Mouse (Mus musculus): ENCODE measurements around the gene Qpctl.
"Not testable (repeated sequence)": the region's sequence is repeated elsewhere in the genome, so short reads cannot be mapped to it uniquely, and the experiment has no call there.

Qpctl gene

GRCm38 (mm10) chr7:19163752-19164151 is 14.7 kb upstream of the Qpctl start:
- no peak for DNase-seq (ENCODE audit: low spot score in 2 of 2)

GRCm38 (mm10) chr7:19162928-19163327 is 13.8 kb upstream of the Qpctl start:
- DNase-seq (ENCODE audit: low spot score in 2 of 2): no peak

GRCm38 (mm10) chr7:19160115-19160514 is 11.0 kb upstream of the Qpctl start:
- no peak for DNase-seq (ENCODE audit: low spot score in 2 of 2)

- DNase-seq (ENCODE audit: low spot score in 2 of 2): no peak
Measured at GRCm38 (mm10) chr7:19159411-19159810, 10.3 kb upstream of the Qpctl start.

- DNase-seq (ENCODE audit: low spot score in 2 of 2): no peak
Measured at GRCm38 (mm10) chr7:19158601-19159000, 9.5 kb upstream of the Qpctl start.

- peak; percentile 92 to 98 for DNase-seq (ENCODE audit: low spot score in 2 of 2)
Measured at GRCm38 (mm10) chr7:19157160-19157800, 8.2 kb upstream of the Qpctl start.

GRCm38 (mm10) chr7:19155825-19156475 is 6.9 kb upstream of the Qpctl start:
- no peak for DNase-seq (ENCODE audit: low spot score in 2 of 2)

- no peak for DNase-seq (ENCODE audit: low spot score in 2 of 2)
Measured at GRCm38 (mm10) chr7:19154796-19155195, 5.7 kb upstream of the Qpctl start.

GRCm38 (mm10) chr7:19151121-19151520 is 2.0 kb upstream of the Qpctl start:
- DNase-seq (ENCODE audit: low spot score in 2 of 2): not testable (repeated sequence)

- DNase-seq (ENCODE audit: low spot score in 2 of 2): peak; percentile 96 to 99
Measured at GRCm38 (mm10) chr7:19149626-19150025, 535 bp upstream of the Qpctl start, which contains the start of gene Snrpd2. Snrpd2 (plus strand) TSS chr7:19149722.

GRCm38 (mm10) chr7:19148180-19148874 is 764 bp downstream of the Qpctl start:
- no peak for DNase-seq (ENCODE audit: low spot score in 2 of 2)

- no peak for DNase-seq (ENCODE audit: low spot score in 2 of 2)
Measured at GRCm38 (mm10) chr7:19147497-19148045, 1.5 kb downstream of the Qpctl start.

GRCm38 (mm10) chr7:19146793-19147192 is 2.3 kb downstream of the Qpctl start:
- no peak for DNase-seq (ENCODE audit: low spot score in 2 of 2)

GRCm38 (mm10) chr7:19137380-19137779 is 11.7 kb downstream of the Qpctl start:
- DNase-seq (ENCODE audit: low spot score in 2 of 2): peak; percentile 57 to 78

GRCm38 (mm10) chr7:19136673-19137334 is 12.3 kb downstream of the Qpctl start:
- no peak for DNase-seq (ENCODE audit: low spot score in 2 of 2)

GRCm38 (mm10) chr7:19136168-19136567 is 12.9 kb downstream of the Qpctl start:
- no peak for DNase-seq (ENCODE audit: low spot score in 2 of 2)

- peak; percentile 90 to 95 for DNase-seq (ENCODE audit: low spot score in 2 of 2)
Measured at GRCm38 (mm10) chr7:19131324-19131848, 17.7 kb downstream of the Qpctl start.

GRCm38 (mm10) chr7:19130657-19131056 is 18.4 kb downstream of the Qpctl start:
- DNase-seq (ENCODE audit: low spot score in 2 of 2): no peak

GRCm38 (mm10) chr7:19129396-19129795 is 19.7 kb downstream of the Qpctl start:
- no peak for DNase-seq (ENCODE audit: low spot score in 2 of 2)

- no peak for DNase-seq (ENCODE audit: low spot score in 2 of 2)
Measured at GRCm38 (mm10) chr7:19127744-19128143, 21.3 kb downstream of the Qpctl start.

- no peak for DNase-seq (ENCODE audit: low spot score in 2 of 2)
Measured at GRCm38 (mm10) chr7:19124713-19125112, 24.4 kb downstream of the Qpctl start.

GRCm38 (mm10) chr7:19121686-19122085 is 27.4 kb downstream of the Qpctl start:
- no peak for DNase-seq (ENCODE audit: low spot score in 2 of 2)

Data from spleen, postnatal 4 days (tissue).